ENCODE assay signal across 9 mouse cellular contexts in the genomic region with DNA sequence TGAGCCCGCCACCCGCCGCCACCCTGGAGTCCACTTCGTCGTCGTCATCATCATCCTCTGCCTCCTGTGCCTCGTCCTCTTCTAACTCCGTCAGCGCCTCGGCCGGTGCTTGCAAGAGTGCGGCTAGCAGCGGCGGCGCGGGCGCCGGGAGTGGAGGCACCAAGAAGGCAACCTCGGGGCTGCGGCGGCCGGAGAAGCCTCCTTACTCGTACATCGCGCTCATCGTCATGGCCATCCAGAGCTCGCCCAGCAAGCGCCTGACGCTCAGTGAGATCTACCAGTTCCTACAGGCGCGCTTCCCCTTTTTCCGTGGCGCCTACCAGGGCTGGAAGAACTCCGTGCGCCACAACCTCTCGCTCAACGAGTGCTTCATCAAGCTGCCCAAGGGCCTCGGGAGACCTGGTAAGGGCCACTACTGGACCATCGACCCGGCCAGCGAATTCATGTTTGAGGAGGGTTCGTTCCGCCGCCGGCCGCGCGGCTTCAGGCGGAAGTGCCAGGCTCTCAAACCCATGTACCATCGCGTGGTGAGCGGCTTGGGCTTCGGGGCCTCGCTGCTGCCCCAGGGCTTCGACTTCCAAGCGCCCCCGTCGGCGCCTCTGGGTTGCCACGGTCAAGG. TPM values are rescaled to one million over a fixed set of nuclear protein-coding genes. Genes with fewer than 3 reads are reported as not detected.
DNase-seq lines count a peak whose midpoint lies in the region; ATAC-seq and TF ChIP-seq lines count a peak whose summit lies in the region.
"Had no signal": no experiment of that assay in that cellular context is flagged by ENCODE, and none has a peak within 500 bp of the region (broad histone marks: within the 10 kb centered on the region; RNA-seq: fewer than 3 reads in every experiment).

No protein-coding gene starts in this region.

- peaks cover 95% of the 10 kb centered on the region for H3K27me3 ChIP-seq in forebrain, embryonic 11.5 days (ENCODE audit: control insufficient read depth, insufficient read depth, low read length)
- peaks cover 94% of the 10 kb centered on the region for H3K27me3 ChIP-seq in intestine, postnatal 0 days (replicated peaks; ENCODE audit: control insufficient read depth, insufficient read depth, low read length)
- H3K27me3 ChIP-seq in midbrain, postnatal 0 days (ENCODE audit: insufficient read depth, low read length) = peaks cover 92% of the 10 kb centered on the region

- H3K4me3 ChIP-seq in forebrain, embryonic 11.5 days (ENCODE audit: low read depth, low read length) = peak overlapping the region; percentile 35
- peak overlapping the region; percentile 64 for H3K4me3 ChIP-seq in intestine, postnatal 0 days (ENCODE audit: low read depth, low read length)
- H3K4me3 ChIP-seq in midbrain, postnatal 0 days (ENCODE audit: low read depth, low read length) = peak overlapping the region; percentile 39

- no peak overlapping the region for H3K27ac ChIP-seq in forebrain, embryonic 11.5 days (ENCODE audit: low read depth, low read length)
- H3K27ac ChIP-seq in intestine, postnatal 0 days (ENCODE audit: low read depth, low read length) = peak overlapping the region; percentile 77
- 0 out of 2 replicates have a peak overlapping the region, but pooled peaks have one; percentile 6 for H3K27ac ChIP-seq in midbrain, postnatal 0 days (ENCODE audit: low read depth, low read length)

- DNase-seq in gastrocnemius, postnatal 10 days = peak; percentile 36
- no peak for DNase-seq in gastrocnemius, postnatal 36 days
- peak; percentile 55 for DNase-seq in ES-CJ7 (ENCODE audit: low read depth, low spot score)
- DNase-seq in forebrain, embryonic 11.5 days (ENCODE audit: low spot score) = peak; percentile 74
- DNase-seq in midbrain, postnatal 0 days (ENCODE audit: low spot score) = no peak
- DNase-seq in right cerebral cortex, adult 2 months (ENCODE audit: low spot score in 2 of 2) = no peak
- no peak for DNase-seq in frontal cortex, postnatal 14 days (ENCODE audit: low spot score in 2 of 2)

- H3K4me1 ChIP-seq in forebrain, embryonic 11.5 days (replicated peaks; ENCODE audit: control insufficient read depth, insufficient read depth, low read length) = peaks cover 19% of the 10 kb centered on the region
- no peaks in the 10 kb centered on the region for H3K4me1 ChIP-seq in intestine, postnatal 0 days (replicated peaks; ENCODE audit: control insufficient read depth, insufficient read depth, low read length)
- H3K4me1 ChIP-seq in midbrain, postnatal 0 days (ENCODE audit: insufficient read depth, low read length) = peaks cover 13% of the 10 kb centered on the region

- no peak for TF ChIP-seq CTCF in intestine, postnatal 0 days (IDR thresholded peaks at IDR 0.05; ENCODE audit: low read depth)
- no peak for TF ChIP-seq CTCF in midbrain, postnatal 0 days (IDR thresholded peaks at IDR 0.05)

- WGBS in forebrain, embryonic 11.5 days = under 1% methylated on average over 59 of the region's 60 CpGs
- under 1% methylated on average over 60 of the region's 60 CpGs for WGBS in intestine, postnatal 0 days
- under 1% methylated on average over 60 of the region's 60 CpGs for WGBS in midbrain, postnatal 0 days

- H3K36me3 ChIP-seq in forebrain, embryonic 11.5 days (ENCODE audit: control insufficient read depth, insufficient read depth, low read length) = no peaks in the 10 kb centered on the region
- no peaks in the 10 kb centered on the region for H3K36me3 ChIP-seq in intestine, postnatal 0 days (ENCODE audit: control insufficient read depth, insufficient read depth)
- no peaks in the 10 kb centered on the region for H3K36me3 ChIP-seq in midbrain, postnatal 0 days (ENCODE audit: insufficient read depth, low read length)
- H3K36me3 ChIP-seq: G1E had no signal

- peak overlapping the region; percentile 61 for H3K4me2 ChIP-seq in forebrain, embryonic 11.5 days (ENCODE audit: low read depth, low read length, severe bottlenecking)
- H3K4me2 ChIP-seq in intestine, postnatal 0 days (replicated peaks; ENCODE audit: low read depth) = peak overlapping the region; percentile 60
- H3K4me2 ChIP-seq in midbrain, postnatal 0 days (ENCODE audit: low read depth, low read length, poor library complexity, severe bottlenecking) = peak overlapping the region; percentile 84

- intact Hi-C loops in gastrocnemius, postnatal 36 days (cut with DNase I) = loop anchor here (10.0 kb wide), 1 partner anchor 421 kb away; no protein-coding TSS in a partner anchor

- H3K9me3 ChIP-seq in forebrain, embryonic 11.5 days (ENCODE audit: control insufficient read depth, low read length) = no peaks in the 10 kb centered on the region
- H3K9me3 ChIP-seq in intestine, postnatal 0 days (ENCODE audit: control insufficient read depth) = no peaks in the 10 kb centered on the region
- H3K9me3 ChIP-seq in midbrain, postnatal 0 days (ENCODE audit: low read length) = no peaks in the 10 kb centered on the region

- peak; percentile 11; the same call in 1 of the 2 replicates for ATAC-seq in forebrain, embryonic 11.5 days (replicated peaks; ENCODE audit: low FRiP score)
- no peak for ATAC-seq in intestine, postnatal 0 days
- ATAC-seq in midbrain, postnatal 0 days (ENCODE audit: low FRiP score) = 0 out of 2 replicates have a peak, but pooled peaks have one; percentile 4

- peak overlapping the region; percentile 27; the same call in 1 of the 2 replicates for H3K9ac ChIP-seq in forebrain, embryonic 11.5 days (ENCODE audit: low read length)
- peak overlapping the region; percentile 73 for H3K9ac ChIP-seq in intestine, postnatal 0 days (ENCODE audit: low read depth, low read length)
- peak overlapping the region; percentile 37; the same call in 1 of the 2 replicates for H3K9ac ChIP-seq in midbrain, postnatal 0 days (replicated peaks; ENCODE audit: low read length, poor library complexity, severe bottlenecking)

RNA-seq across cellular contexts. Expression of gene Foxf2, which starts 0.7 kb away (rescaled TPM):
- not detected for total RNA-seq in gastrocnemius, postnatal 10 days (2021)
- total RNA-seq in gastrocnemius, postnatal 36 days (2021) = not detected
- 5.2 and 6.2 TPM in 2 replicates for polyA plus RNA-seq in forebrain, embryonic 11.5 days (2014; fragmentation: Nextera tagmentation; extraction: Ambion mirVana)
- 9.3 and 10.6 TPM in 2 replicates for polyA plus RNA-seq in intestine, postnatal 0 days (2015; fragmentation: Nextera tagmentation; extraction: Ambion mirVana)
- 7.5 and 11.0 TPM in 2 replicates for total RNA-seq in midbrain, postnatal 0 days (2014; rRNA removed)
- polyA plus RNA-seq in midbrain, postnatal 0 days (2015; fragmentation: Nextera tagmentation; extraction: Ambion mirVana) = 4.3 and 5.1 TPM in 2 replicates
- polyA plus RNA-seq: G1E had no signal

Comparison
In these comparisons a context has a peak if more than half of its experiments do, and no peak if none do; other contexts are left out.
1. DNase-seq: peak in gastrocnemius, postnatal 10 days (single experiment), ES-CJ7 (single experiment) and forebrain, embryonic 11.5 days (single experiment); none in gastrocnemius, postnatal 36 days (0 of 2), midbrain, postnatal 0 days (single experiment), right cerebral cortex, adult 2 months (0 of 2) and frontal cortex, postnatal 14 days (0 of 2).
2. Peak in every context shown above with its lines, with median percentiles within 50 percentile points of each other: H3K4me2 ChIP-seq, H3K4me3 ChIP-seq and H3K9ac ChIP-seq.